Mouse (Mus musculus) stomach, embryonic 16.5 days (tissue): ENCODE measurements at regions not wholly inside any gene's neighbourhood (a gene's known extent, or its start where the extent isn't known, plus 50 kb on each side); places are given as distances from the start of the nearest gene placed in this dataset.

Source experiments
- ATAC-seq: fragments of 200-750 bp; cut with Nextera tagmentation; 2 replicates; pipeline ENCODE4 v1.8.0; 2017; ENCODE audit warnings: moderate number of reproducible peaks, moderate TSS enrichment; ENCODE audit not compliant: insufficient read depth, low FRiP score
- H3K27ac ChIP-seq: fragments of 300-500 bp; sonication (generic); 2 replicates; pipeline ENCODE4 v1.5.1; 2014; ENCODE audit warnings: low read length
- H3K27me3 ChIP-seq: fragments of 300-500 bp; sonication (generic); 2 replicates; pipeline ENCODE4 v1.6.1; 2014; ENCODE audit warnings: low read length, control low read depth, mixed read lengths; ENCODE audit not compliant: control insufficient read depth, insufficient read depth
- H3K36me3 ChIP-seq: fragments of 300-500 bp; sonication (generic); 2 replicates; pipeline ENCODE4 v1.6.1; 2014; ENCODE audit warnings: low read length; ENCODE audit not compliant: control insufficient read depth, insufficient read depth
- H3K4me1 ChIP-seq: fragments of 300-500 bp; sonication (generic); 2 replicates; pipeline ENCODE4 v1.6.1; 2014; ENCODE audit warnings: low read length, control low read depth, mixed read lengths; ENCODE audit not compliant: control insufficient read depth, insufficient read depth
- H3K4me2 ChIP-seq: fragments of 300-500 bp; sonication (generic); 2 replicates; pipeline ENCODE4 v1.6.1; 2014; ENCODE audit warnings: low read depth, low read length, mixed read lengths
- H3K4me3 ChIP-seq: fragments of 300-500 bp; sonication (generic); replicated peaks from 2 replicates; pipeline ENCODE4 v1.5.1; 2014; ENCODE audit warnings: mild to moderate bottlenecking, low read length
- H3K9ac ChIP-seq: fragments of 300-500 bp; sonication (generic); 2 replicates; pipeline ENCODE4 v1.6.1; 2014; ENCODE audit warnings: low read length
- H3K9me3 ChIP-seq: fragments of 300-500 bp; sonication (generic); replicated peaks from 2 replicates; pipeline ENCODE4 v1.6.1; 2016; ENCODE audit warnings: low read length, control low read depth; ENCODE audit not compliant: control insufficient read depth
- WGBS: fragments of 180-500 bp; shearing (Covaris S2); extraction: QIAGEN DNeasy Blood & Tissue Kit; methylation state at CpG from one replicate; pipeline ENCODE4 v1.1.7; 2014; 5-methylcytosine and 5-hydroxymethylcytosine counted together

- no peak for ATAC-seq
- no peaks in the 10 kb centered on the region for H3K4me1 ChIP-seq
- no peaks in the 10 kb centered on the region for H3K36me3 ChIP-seq
- peaks cover 3% of the 10 kb centered on the region; the same call in 1 of the 2 replicates for H3K27me3 ChIP-seq
- H3K9me3 ChIP-seq, result no peaks in the 10 kb centered on the region
- no peak overlapping the region for H3K27ac ChIP-seq
- 43% methylated on average over 2 of the region's 4 CpGs for WGBS
- H3K9ac ChIP-seq, result no peak overlapping the region
- H3K4me3 ChIP-seq, result no peak overlapping the region
- no peak overlapping the region for H3K4me2 ChIP-seq
These were observed 108.9 kb upstream of the Ptch1 start for GRCm38 (mm10) chr13:63682341-63682740.

- Histone ChIP-seq H3K4me3 (no peak overlapping the region), H3K27ac (no peak overlapping the region), H3K9me3 (no peaks in the 10 kb centered on the region), H3K9ac (no peak overlapping the region), H3K4me1 (no peaks in the 10 kb centered on the region; the same call in 1 of the 2 replicates), H3K27me3 (no peaks in the 10 kb centered on the region), H3K4me2 (no peak overlapping the region), H3K36me3 (no peaks in the 10 kb centered on the region)
- no peak for ATAC-seq
- 80% methylated on average over 5 of the region's 5 CpGs for WGBS
These were observed 118.6 kb upstream of the Ptch1 start for GRCm38 (mm10) chr13:63691974-63692373.

- Histone ChIP-seq H3K4me2 (no peak overlapping the region), H3K27ac (no peak overlapping the region), H3K4me1 (no peaks in the 10 kb centered on the region; the same call in 1 of the 2 replicates), H3K9ac (no peak overlapping the region), H3K9me3 (no peaks in the 10 kb centered on the region), H3K36me3 (no peaks in the 10 kb centered on the region), H3K27me3 (no peaks in the 10 kb centered on the region), H3K4me3 (no peak overlapping the region)
- WGBS, result 73% methylated on average over 5 of the region's 5 CpGs
- no peak for ATAC-seq
These were observed 120.2 kb upstream of the Ptch1 start for GRCm38 (mm10) chr13:63693636-63694035.

DNA sequence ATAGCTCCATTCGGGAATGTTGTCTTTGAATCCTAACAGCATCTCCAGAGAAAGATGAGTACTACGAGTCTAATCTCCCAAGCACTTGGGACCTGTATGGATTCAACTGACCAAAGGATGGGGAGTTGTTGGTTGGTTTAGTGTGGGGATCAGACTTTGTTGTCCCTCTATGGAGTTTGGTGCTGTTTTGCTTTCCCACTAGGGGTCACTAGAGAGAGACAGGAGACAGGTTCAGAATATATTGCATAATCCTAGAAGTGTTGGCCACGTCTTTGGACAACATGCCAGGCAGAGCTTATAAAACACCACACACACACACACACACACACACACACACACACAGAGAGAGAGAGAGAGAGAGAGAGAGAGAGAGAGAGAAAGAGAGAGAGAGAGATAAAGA is 118.6 kb upstream of the Ercc6l2 start:
- no peak overlapping the region for H3K27ac ChIP-seq
- H3K9me3 ChIP-seq, result no peaks in the 10 kb centered on the region
- ATAC-seq, result no peak
- WGBS, result 54% methylated on average over 3 of the region's 3 CpGs
- H3K36me3 ChIP-seq, result no peaks in the 10 kb centered on the region
- no peak overlapping the region for H3K9ac ChIP-seq
- no peaks in the 10 kb centered on the region for H3K27me3 ChIP-seq
- no peak overlapping the region for H3K4me3 ChIP-seq
- no peaks in the 10 kb centered on the region; the same call in 1 of the 2 replicates for H3K4me1 ChIP-seq
- H3K4me2 ChIP-seq, result no peak overlapping the region

DNA sequence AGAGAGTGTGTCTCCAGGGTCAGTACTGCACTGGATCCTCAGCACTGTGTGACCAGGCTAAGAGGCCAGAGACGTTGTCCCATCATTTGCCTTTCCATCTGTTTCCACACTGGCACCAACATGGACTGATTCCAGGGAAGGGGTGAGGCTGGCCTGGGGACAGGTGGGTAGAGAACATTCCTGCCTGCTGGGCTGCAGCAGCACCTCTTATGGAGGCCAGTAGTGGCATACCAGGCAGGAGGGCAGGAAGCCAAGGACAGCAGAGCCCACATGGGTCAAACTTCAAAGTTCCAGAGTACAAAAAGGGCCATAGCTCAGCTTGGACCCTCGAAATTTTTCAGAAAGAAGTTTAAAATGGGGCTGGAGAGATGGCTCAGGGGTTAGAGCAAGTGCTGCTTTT is 115.4 kb upstream of the Ercc6l2 start:
- no peaks in the 10 kb centered on the region for H3K27me3 ChIP-seq
- H3K9ac ChIP-seq, result no peak overlapping the region
- H3K27ac ChIP-seq, result no peak overlapping the region
- no peaks in the 10 kb centered on the region for H3K36me3 ChIP-seq
- peaks cover 4% of the 10 kb centered on the region for H3K4me1 ChIP-seq
- no peak overlapping the region for H3K4me2 ChIP-seq
- H3K9me3 ChIP-seq, result no peaks in the 10 kb centered on the region
- H3K4me3 ChIP-seq, result no peak overlapping the region
- no peak for ATAC-seq
- 64% methylated on average over 2 of the region's 2 CpGs for WGBS

DNA sequence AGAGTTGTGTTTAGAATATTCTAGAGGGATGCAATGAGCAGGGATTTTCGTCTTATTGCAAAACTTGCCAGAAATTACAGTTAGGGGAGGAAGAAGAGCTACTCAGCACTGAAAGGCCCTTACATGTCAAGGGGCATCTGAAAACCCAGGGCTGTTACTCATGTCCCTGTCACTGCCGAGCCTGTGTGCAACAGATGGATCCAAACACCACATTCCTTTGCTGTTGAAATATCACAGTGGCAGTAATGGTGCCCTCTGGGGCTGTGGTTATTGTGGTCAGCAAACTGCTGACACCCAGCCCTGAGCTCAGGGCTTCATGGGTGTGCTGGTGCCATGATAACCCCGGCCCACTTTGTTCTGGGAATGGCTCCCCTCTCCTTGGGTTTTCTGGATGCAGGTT is 114.3 kb upstream of the Ercc6l2 start:
- ATAC-seq, result no peak
- H3K27ac ChIP-seq, result peak overlapping the region; percentile 95

GRCm38 (mm10) chr13:63701199-63702175 is 113.6 kb upstream of the Ercc6l2 start:
- Histone ChIP-seq H3K9me3 (no peaks in the 10 kb centered on the region), H3K9ac (peak overlapping the region; percentile 43; the same call in 1 of the 2 replicates), H3K4me2 (peak overlapping the region; percentile 12; the same call in 1 of the 2 replicates), H3K27ac (peak overlapping the region; percentile 95), H3K4me1 (peaks cover 4% of the 10 kb centered on the region), H3K4me3 (no peak overlapping the region), H3K27me3 (no peaks in the 10 kb centered on the region), H3K36me3 (no peaks in the 10 kb centered on the region)
- ATAC-seq, result peak; percentile 66; the same call in 1 of the 2 replicates
- WGBS, result 27% methylated on average over 9 of the region's 9 CpGs

More for the DNA sequence above, 114.3 kb upstream of the Ercc6l2 start:
- H3K9ac ChIP-seq, result no peak overlapping the region
- no peaks in the 10 kb centered on the region for H3K36me3 ChIP-seq
- no peaks in the 10 kb centered on the region for H3K27me3 ChIP-seq
- no peak overlapping the region for H3K4me3 ChIP-seq
- 44% methylated on average over 3 of the region's 3 CpGs for WGBS
- peaks cover 4% of the 10 kb centered on the region for H3K4me1 ChIP-seq
- H3K9me3 ChIP-seq, result no peaks in the 10 kb centered on the region
- no peak overlapping the region for H3K4me2 ChIP-seq

DNA sequence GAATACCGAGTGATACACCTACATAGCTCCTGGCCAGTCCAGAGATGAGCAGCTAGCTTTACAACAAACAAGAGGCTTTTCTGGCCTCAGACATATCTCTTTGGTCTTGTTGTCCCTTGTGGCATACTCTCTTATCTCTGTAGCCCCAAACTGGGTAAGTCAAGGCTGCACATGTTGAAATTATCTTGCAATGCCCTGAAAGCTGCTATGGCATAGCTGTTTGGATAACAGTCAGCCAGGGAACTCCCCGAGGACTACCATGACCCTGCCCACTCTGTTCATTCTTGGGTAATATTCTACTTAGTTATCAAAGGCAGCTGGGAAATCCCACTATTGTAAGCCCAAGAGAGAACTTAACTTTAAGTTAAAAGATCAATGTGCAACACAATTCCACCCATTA is 106.5 kb upstream of the Ercc6l2 start:
- Histone ChIP-seq H3K9ac (no peak overlapping the region), H3K27me3 (no peaks in the 10 kb centered on the region), H3K4me2 (no peak overlapping the region), H3K4me3 (no peak overlapping the region), H3K9me3 (no peaks in the 10 kb centered on the region), H3K36me3 (no peaks in the 10 kb centered on the region), H3K4me1 (no peaks in the 10 kb centered on the region), H3K27ac (no peak overlapping the region)
- ATAC-seq, result no peak
- 79% methylated on average over 2 of the region's 2 CpGs for WGBS

DNA sequence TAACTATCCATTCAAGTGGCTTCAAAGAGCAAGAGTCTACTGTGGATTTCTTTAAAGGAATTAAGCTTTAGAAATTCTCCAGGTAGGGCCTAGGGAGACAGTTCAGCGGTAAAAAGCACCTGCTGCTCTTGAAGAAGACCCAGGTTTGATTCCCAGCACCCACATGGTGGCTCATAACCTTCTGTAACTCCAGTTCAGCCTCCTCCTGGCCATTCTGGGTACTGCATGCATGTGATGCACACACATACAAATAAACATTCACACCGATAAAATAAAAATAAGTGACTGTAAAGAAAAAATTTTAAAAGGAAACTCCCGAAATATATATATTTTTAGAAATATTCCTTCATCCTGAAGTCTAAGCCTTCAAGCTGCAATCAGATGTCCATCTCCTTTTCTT is 101.9 kb upstream of the Ercc6l2 start:
- WGBS, result 87% methylated on average over 3 of the region's 3 CpGs
- no peaks in the 10 kb centered on the region for H3K4me1 ChIP-seq
- ATAC-seq, result no peak
- no peak overlapping the region for H3K27ac ChIP-seq
- H3K4me2 ChIP-seq, result no peak overlapping the region
- H3K36me3 ChIP-seq, result no peaks in the 10 kb centered on the region
- no peaks in the 10 kb centered on the region for H3K9me3 ChIP-seq
- H3K4me3 ChIP-seq, result no peak overlapping the region
- H3K9ac ChIP-seq, result no peak overlapping the region
- H3K27me3 ChIP-seq, result no peaks in the 10 kb centered on the region
